Mouse (Mus musculus): ENCODE measurements around the gene Gfy.
A peak's percentile ranks its signal among the peaks of the same experiment; 100 is the strongest.
"Not testable (repeated sequence)": the region's sequence is repeated elsewhere in the genome, so short reads cannot be mapped to it uniquely, and the experiment has no call there.

Gene Gfy

GRCm38 (mm10) chr7:45165701-45166100 is 13.7 kb downstream of the Gfy start:
- no peak for DNase-seq

GRCm38 (mm10) chr7:45164833-45165232 is 14.5 kb downstream of the Gfy start:
- DNase-seq: no peak

- DNase-seq: peak; percentile 73
These were observed 15.5 kb downstream of the Gfy start, which contains the start of gene Slc17a7 for GRCm38 (mm10) chr7:45163735-45164490. Gene Slc17a7 (plus strand): TSS chr7:45163949.

GRCm38 (mm10) chr7:45162996-45163615 is 16.3 kb downstream of the Gfy start:
- no peak for DNase-seq

- DNase-seq: no peak
These were observed 16.8 kb downstream of the Gfy start for GRCm38 (mm10) chr7:45162551-45162950.

GRCm38 (mm10) chr7:45161612-45162473 is 17.5 kb downstream of the Gfy start:
- DNase-seq: peak; percentile 96

- DNase-seq: no peak
These were observed 18.5 kb downstream of the Gfy start for GRCm38 (mm10) chr7:45160866-45161265.

GRCm38 (mm10) chr7:45160316-45160800 is 19.0 kb downstream of the Gfy start:
- DNase-seq: no peak

GRCm38 (mm10) chr7:45158991-45159390 is 20.4 kb downstream of the Gfy start:
- no peak for DNase-seq

- peak; percentile 60 for DNase-seq
These were observed 21.9 kb downstream of the Gfy start for GRCm38 (mm10) chr7:45157459-45157858.

GRCm38 (mm10) chr7:45156206-45156605 is 23.2 kb downstream of the Gfy start:
- DNase-seq: no peak

GRCm38 (mm10) chr7:45155590-45155989 is 23.8 kb downstream of the Gfy start:
- no peak for DNase-seq

- DNase-seq: no peak
These were observed 24.3 kb downstream of the Gfy start for GRCm38 (mm10) chr7:45154993-45155514.

GRCm38 (mm10) chr7:45154096-45154992 is 25.0 kb downstream of the Gfy start, which contains the start of the genes Pih1d1 and Aldh16a1:
Gene Pih1d1 (plus strand): TSS chr7:45154303.
Gene Aldh16a1 (minus strand): TSS chr7:45154584.
- peak; percentile 97 for DNase-seq

GRCm38 (mm10) chr7:45153586-45153985 is 25.8 kb downstream of the Gfy start:
- DNase-seq: no peak

GRCm38 (mm10) chr7:45153052-45153451 is 26.3 kb downstream of the Gfy start:
- DNase-seq: not testable (repeated sequence)

- DNase-seq: no peak
These were observed 28.1 kb downstream of the Gfy start for GRCm38 (mm10) chr7:45151303-45151702.

GRCm38 (mm10) chr7:45150321-45150720 is 29.0 kb downstream of the Gfy start:
- no peak for DNase-seq

GRCm38 (mm10) chr7:45149545-45149944 is 29.8 kb downstream of the Gfy start:
- no peak for DNase-seq

GRCm38 (mm10) chr7:45148534-45149098 is 30.8 kb downstream of the Gfy start:
- DNase-seq: no peak

GRCm38 (mm10) chr7:45147899-45148298 is 31.5 kb downstream of the Gfy start:
- no peak for DNase-seq
